Mouse (Mus musculus) yolk sac, embryonic 10.5 days (tissue): ENCODE data around the gene Cfp.

Experiments used
- DNase-seq: peaks from one replicate; pipeline ENCODE4 v3.0.0-alpha.2; 2017; ENCODE audit warnings: low spot score

Gene Cfp

DNA sequence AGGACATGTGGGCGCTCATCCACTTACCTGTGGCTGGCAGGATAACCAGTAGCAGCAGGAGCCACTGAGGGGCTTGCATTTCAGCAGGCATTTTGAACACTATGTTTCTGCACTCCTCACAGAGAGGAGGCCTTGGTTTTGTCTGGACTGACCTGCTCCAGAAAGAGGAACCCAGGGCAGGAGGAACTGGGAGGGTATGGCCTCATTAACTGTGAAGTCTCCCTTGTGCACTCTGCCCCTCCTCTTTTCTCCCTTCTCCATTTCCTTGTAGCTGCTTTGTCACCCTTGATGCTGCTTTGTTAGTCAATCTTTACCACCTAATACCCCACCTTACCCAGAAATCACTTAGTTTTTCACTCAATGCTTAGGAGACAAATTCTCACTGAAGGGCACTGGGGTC, at the start of gene Cfp:
TSS of gene Cfp (minus strand) at position 192 of the 400 bp plus-strand sequence.
- no peak for DNase-seq

DNA sequence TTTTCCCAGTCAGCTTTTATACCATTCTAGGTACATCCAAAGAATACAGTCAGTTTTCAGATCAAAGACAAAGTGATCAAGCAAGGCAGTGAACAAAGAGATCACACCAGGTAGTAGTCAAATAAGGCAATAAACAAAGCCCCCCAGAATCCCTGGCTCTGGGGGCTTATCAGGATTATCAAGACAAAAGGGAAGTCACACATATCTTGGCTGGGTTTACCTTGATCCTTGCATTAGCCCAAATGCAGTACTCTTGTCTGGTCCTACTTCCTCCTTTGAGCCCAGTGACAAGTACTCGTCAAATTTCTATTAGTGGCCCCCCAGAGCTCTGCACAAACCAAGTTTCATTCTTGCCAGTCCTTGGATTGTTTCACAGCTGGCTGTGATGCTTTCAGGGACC, 49.5 kb upstream of the Cfp start:
- no peak for DNase-seq

DNA sequence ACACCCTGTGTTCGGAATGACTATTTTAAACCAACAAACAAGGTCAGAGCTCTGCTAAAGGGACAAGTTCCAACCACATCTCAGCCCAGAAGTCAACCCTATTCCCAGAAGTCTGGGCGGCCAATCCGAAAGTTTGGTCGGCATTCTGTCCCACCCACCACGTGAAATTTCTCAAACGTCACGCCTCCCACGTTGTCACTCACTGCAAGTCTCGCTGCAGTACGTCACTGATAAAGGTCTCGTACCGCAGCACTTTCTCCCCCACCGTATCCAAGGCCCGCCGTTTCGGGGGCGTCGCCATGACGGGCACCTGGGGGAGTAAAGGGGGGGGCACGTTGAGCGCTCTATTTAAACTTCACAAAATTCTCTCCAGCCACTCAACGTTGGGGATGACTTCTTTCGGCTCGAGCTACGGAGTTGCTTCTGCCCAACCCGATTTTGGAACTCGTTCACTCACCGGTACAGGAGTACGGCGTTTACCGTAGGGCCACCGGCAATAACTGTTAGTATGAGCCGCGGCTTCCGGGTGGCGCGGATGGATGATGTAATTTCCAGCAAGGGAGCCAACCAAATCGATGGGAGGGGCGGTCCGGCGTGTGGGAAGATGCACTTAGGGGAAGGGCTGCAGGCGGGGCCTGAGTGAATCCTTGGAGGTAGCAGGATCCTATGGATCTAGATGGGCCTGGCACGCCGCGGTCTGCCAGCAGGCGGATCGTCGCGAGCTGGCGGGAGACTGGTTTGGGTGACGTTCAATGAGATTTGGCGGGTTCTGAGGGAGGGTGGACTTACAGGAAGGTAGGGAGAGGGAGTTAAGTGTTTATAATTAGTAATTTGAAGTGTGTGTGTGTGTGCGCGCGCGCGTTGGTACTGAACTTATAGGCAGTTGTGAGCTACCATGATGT, 30.4 kb upstream of the Cfp start, which contains the start of gene Uxt:
TSS of gene Uxt (minus strand) at position 541 of the 902 bp plus-strand sequence.
- peak; percentile 89 for DNase-seq

DNA sequence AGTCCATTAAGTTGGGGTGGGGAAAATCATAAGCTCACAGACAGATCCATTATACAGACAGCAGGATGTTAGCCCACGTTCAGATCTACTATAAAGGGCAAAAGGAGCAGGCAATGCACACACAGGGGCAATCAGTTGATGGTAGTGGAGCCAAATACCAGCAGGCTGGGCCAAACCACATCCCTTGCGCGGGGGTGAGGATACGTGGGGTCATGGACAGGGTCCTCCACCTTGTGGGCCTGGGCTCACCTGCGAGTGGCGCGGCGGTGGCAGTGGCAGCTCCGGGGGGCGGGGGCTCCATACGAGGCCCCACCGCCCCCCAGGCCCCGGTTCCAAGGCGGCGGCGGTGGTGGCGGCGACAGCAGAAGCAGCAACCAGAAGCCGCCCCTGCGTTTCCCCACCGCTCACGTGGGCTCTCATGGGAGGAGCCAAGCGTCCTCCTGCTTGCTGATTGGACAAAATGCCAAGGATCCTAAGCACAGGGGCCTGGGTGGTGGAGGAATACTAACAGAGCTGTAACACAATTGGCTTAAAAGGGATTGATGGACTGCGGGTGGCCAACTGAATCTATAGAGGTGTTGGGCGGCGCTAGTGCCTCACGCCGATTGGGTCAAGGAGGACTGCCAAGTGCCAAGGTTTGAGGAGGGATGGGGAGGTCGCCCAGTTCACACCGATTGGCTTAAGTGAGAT, 19.0 kb upstream of the Cfp start, which contains the start of gene Elk1:
TSS of gene Elk1 (minus strand) at position 418 of the 690 bp plus-strand sequence.
- peak; percentile 85 for DNase-seq

DNA sequence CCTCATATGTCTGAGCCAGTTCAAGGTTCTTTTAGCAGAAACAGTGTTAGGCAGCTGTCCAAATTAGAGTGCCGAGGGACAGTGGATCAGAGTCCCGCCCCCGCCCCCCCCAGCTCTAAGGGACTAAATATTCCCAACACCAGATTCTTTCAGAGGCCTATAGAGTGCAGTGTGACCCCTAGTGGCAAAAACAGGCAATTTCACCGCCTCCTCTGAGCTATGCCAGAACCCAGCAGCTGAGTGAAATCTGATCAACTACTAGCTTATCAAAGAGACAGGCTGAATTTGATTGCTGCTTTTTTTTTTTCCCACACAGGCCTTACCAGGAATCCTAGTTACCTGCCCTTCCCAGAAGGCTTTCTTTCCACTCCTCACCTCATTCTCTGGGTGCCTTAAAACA, 14.7 kb upstream of the Cfp start:
- DNase-seq = no peak

DNA sequence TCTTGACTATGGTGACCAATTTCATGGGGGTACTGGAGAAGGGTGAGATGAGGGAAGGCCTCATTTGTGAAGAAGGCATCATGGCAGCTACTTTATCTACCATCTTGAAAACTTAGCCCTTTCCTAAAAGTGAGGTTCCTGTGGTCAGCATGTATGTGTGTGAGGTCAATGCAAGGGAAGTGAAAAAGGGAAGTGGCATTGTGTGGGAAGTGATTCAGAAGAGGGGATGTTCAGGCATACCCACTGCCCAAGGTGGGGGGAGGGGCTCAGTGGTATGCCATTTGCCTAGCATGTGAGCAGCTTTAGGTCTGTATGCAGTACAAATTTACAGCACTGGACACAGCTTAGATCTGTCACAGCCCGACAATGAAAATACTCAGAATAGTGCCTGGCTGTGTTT, 608 bp upstream of the Cfp start:
- DNase-seq = no peak

DNA sequence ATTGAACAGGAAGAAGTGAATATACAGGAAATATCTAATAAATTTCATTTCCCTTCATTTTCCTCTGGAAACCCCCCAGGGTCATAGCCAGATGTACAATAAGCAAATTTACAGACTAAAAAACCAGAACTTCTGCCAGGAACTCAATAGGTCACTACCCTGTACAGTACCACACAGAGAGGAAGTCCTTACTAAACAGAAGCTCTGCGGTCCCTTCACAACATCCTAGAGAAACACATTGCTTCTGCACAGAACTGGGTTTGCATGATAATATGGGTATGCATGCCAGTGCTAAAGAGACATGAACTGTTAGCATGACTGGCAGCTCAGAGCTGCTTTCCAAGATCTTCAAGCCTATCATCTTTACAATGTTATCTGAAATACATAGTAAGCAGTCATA, 1.5 kb downstream of the Cfp start:
- DNase-seq = no peak

DNA sequence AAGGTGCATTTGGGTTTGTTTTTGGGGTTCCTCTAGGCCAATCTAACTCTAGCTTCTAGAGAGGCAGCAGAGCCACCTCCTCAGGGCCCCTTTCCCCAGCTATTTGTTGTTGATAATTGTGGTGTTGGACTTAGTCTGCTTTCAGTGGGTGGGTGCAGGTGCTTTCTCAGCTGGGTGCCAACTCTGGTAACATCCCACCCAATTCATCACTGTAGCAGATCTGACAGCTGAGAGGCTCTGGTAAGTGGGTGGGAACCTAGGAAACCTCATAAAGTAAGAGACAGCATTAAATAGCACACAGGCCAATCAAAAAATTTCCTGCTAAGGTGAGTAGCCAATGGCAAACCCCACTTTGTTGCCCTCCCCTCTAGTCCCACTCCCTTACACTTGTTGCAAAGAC, 6.4 kb downstream of the Cfp start:
- DNase-seq = no peak

DNA sequence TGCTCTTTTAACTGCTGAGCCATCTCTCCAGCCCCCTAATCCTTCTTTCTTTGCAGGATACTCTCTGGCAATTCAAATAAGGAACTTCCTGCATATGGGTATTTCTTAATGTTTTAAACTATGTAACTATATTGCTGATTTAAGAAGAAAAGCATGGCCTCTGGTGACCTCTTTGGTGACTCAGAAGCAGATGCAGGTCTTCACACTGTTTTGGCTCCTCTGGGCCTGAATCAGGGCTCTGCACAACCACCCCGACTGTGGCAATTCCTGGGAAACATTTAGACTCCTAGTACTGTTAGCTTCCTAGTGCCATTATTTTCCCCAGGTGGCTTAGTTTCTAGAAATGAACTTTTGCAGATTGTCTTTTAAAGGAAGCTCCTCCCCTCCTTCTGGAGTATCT, 7.8 kb downstream of the Cfp start:
- DNase-seq = no peak

DNA sequence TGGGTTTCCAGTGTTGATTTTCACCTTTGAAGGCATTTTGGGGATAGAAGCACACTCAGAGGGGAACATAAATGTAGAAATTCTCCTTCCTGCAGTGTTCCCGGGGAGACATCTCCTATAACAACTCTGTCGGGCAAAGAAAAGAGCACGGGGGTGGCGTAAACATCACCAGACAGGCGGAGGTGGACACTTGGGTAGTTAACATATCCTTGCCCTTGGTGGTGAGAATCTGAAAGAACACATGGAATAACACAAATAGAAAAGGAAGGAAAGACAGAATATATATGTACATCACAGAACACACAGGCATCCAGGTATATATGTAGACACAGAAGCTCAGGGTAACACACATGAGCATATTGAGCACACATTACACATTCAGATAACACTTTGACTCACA, 10.0 kb downstream of the Cfp start:
- DNase-seq = no peak

DNA sequence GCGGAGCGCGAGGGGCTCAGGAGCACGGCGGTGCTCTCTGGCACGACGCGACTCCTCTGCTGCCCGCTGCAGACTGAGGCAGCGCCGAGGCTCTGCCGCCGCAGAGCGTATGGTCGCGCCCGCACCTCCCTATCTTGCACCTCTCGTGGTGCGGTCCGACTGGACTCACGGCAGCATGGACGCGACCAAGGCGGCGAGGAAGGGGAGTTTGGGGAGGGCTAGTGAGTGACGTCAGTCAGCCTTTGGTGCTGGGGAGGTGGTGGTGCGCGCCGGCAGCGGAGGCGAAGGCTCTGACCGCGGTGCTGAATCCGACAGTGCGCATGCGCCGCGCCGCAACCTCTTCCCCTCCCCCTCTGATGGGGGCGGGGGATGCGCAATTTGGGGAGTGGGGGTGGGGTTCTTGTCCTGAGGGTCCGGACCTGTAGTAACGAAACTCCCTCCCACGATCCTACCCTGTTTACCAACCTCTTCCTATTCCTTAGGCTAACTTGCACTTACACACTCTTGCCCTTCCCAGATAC, 10.5 kb downstream of the Cfp start, which contains the start of gene Syn1:
TSS of gene Syn1 (minus strand) at position 161 of the 521 bp plus-strand sequence.
- peak; percentile 78 for DNase-seq

DNA sequence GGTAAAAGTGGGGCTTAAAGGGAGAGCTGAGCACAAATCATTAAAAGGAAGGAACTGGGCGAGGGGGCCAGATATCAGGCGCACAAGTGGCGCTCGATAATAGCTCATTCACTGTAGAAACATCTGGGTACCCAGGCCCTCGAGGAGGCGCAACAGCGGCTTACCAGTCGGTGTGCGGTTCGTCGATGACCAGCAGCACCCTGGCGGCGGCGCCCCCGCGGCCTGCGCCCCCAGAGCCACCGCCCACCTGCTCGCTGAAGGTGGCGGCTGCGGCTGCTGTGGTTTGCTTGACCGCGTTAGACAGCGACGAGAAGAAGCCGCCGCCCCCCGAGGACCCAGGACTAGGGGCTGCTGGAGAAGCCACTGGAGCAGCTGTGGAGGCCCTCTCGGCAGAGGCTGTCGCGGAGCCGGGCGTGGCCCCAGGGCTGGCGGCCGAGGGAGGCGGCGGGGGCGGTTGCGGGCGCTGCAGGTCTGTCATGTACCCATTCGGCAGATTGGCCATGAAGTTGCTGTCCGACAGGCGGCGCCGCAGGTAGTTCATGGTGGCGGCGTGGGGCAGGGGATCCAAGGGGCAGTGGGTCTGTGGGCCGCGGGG, 11.0 kb downstream of the Cfp start:
- DNase-seq = no peak

DNA sequence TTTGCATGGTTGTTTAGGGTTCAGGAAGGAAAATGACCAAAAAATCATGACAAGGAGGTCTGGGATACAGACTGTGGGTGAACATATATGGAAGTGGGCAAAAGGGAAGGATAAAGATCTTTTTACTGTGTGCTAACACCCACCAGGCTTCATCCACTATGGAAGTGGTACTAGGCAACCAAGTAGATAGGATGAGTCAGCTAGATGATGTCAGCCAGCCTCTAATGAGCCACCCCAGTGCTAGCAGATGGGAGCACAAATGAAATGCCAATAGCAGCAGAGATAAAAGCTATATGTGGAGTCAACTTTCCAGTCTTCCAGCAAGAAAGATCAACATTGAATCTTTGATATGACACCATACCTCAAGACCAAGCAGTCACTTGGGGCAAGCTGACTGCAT, 16.3 kb downstream of the Cfp start:
- DNase-seq = no peak

DNA sequence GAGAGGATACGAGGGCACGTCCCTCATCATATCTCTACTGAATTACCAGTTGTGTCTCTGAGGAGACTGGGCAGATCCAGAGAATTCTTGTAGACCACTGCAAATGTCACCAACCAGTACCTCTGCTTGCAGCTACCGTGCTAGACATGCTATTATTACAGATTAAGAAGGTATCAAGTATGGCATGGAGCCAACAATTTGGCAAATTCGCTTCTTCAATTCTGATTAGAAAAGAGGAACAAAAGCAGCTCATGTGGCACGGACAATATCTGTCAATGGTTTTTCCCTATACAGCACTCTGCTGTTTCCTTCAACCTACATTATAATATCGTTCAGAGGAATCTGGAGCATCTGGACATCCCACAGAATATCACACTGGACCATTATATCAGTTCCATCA, 17.6 kb downstream of the Cfp start:
- DNase-seq = no peak

DNA sequence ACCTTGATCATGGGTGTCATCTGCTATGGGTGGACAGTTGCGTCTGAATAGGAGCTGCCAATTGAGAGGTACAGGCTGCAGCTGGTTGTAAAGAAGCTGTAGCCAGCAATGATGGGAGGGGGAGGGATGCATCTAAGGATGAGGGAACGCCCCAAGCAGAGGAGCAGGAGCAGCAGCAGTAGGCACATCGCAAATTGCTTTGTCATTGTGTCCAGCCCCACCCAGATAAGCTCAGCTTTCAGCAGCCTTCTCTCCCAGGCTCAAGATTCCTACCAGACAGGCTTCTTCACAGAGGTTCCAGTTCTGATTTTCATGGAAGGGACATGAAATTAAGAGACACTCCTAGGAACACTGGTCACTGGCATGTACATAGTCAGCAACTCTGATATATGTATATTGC, 21.3 kb downstream of the Cfp start:
- DNase-seq = no peak
